Mouse (Mus musculus) megakaryocyte, embryonic 14.5 days (primary cell): ENCODE measurements around the gene Adgrv1.

Experiments
- FLI1 ChIP-seq: IDR thresholded peaks from 2 replicates; pipeline ENCODE4 v1.6.1; 2012; ENCODE audit warnings: low read length, inconsistent platforms, mixed read lengths
- GATA1 ChIP-seq: IDR thresholded peaks from 3 replicates; pipeline ENCODE4 v1.6.1; 2012; ENCODE audit warnings: mixed read lengths, low read length, inconsistent platforms, borderline replicate concordance

GRCm38 (mm10) chr13:81439390-81440025, 193.4 kb downstream of the Adgrv1 start:
- TF ChIP-seq GATA1 (no peak), FLI1 (no peak)
